8 mouse cellular contexts compared by ENCODE assay signal in genomic region chr16:30873493-30874211, GRCm38 (mm10).
DNase-seq lines count a peak whose midpoint lies in the region; ATAC-seq and TF ChIP-seq lines count a peak whose summit lies in the region.

No protein-coding gene starts in this region.

- peak; percentile 71 for TF ChIP-seq POLR2A in CH12.LX (IDR thresholded peaks at IDR 0.05; ENCODE audit: low read depth, low read length)

- in situ Hi-C loops in CH12.LX (cut with MboI; ENCODE audit: low pct_ligation_motif_present, low pct_unique_long_range_greater_than_20kb, low sequenced_read_pairs) = no loop called here

- H3K27ac ChIP-seq in CH12.LX (ENCODE audit: insufficient read depth, low read depth) = peak overlapping the region; percentile 70
- H3K27ac ChIP-seq in brown adipose tissue, adult 24 weeks (replicated peaks; ENCODE audit: low read depth, low read length) = peak overlapping the region; percentile 59
- H3K27ac ChIP-seq in hindbrain, embryonic 15.5 days (replicated peaks) = peak overlapping the region; percentile 59
- no peak overlapping the region for H3K27ac ChIP-seq in liver, embryonic 14.5 days
- H3K27ac ChIP-seq in left cerebral cortex, adult 2 months = no peak overlapping the region

- DNase-seq in CH12.LX (ENCODE audit: extremely low read depth) = peak; percentile 72
- DNase-seq in gastrocnemius, postnatal 25 days = peak; percentile 54
- DNase-seq in liver, embryonic 14.5 days (ENCODE audit: low read depth in 3 of 3, low spot score in 3 of 3) = no peak
- peak; percentile 79 for DNase-seq in retina, postnatal 1 day
- DNase-seq in left cerebral cortex, adult 2 months (ENCODE audit: extremely low spot score in 1 of 2, low spot score in 2 of 2) = no peak
- DNase-seq in adrenal gland, postnatal 4 days (ENCODE audit: low spot score in 2 of 2) = no peak

- dilution Hi-C loops in CH12.LX (cut with MboI; ENCODE audit: extremely low pct_ligation_motif_present, extremely low pct_unique_long_range_greater_than_20kb, low sequenced_read_pairs) = no loop called here

- intact Hi-C loops in left cerebral cortex, adult 2 months (cut with DNase I) = loop anchor here (5.0 kb wide), 1 partner anchor 276 kb away; the partner anchor contains the start of gene Fam43a

- no peaks in the 10 kb centered on the region for H3K27me3 ChIP-seq in CH12.LX (replicated peaks)
- no peaks in the 10 kb centered on the region for H3K27me3 ChIP-seq in hindbrain, embryonic 15.5 days
- H3K27me3 ChIP-seq in liver, embryonic 14.5 days (ENCODE audit: control insufficient read depth, insufficient read depth, low read length) = no peaks in the 10 kb centered on the region

- peak; percentile 75 for TF ChIP-seq EP300 in CH12.LX (IDR thresholded peaks at IDR 0.05; ENCODE audit: low read length)
- no peak for TF ChIP-seq EP300 in liver, embryonic 14.5 days (IDR thresholded peaks at IDR 0.05; ENCODE audit: low read depth)

- TF ChIP-seq RAD21 in CH12.LX (IDR thresholded peaks at IDR 0.05; ENCODE audit: low read depth, low read length) = no peak; the same call in 1 of the 2 replicates

- peak overlapping the region; percentile 38 for H3K4me2 ChIP-seq in CH12.LX (ENCODE audit: insufficient read depth, low read depth, poor library complexity, severe bottlenecking)
- peak overlapping the region; percentile 32 for H3K4me2 ChIP-seq in hindbrain, embryonic 15.5 days
- peak overlapping the region; percentile 32 for H3K4me2 ChIP-seq in liver, embryonic 14.5 days (ENCODE audit: low read depth)

- peaks cover 17 to 55% of the 10 kb centered on the region in 2 experiments for H3K4me1 ChIP-seq in CH12.LX (ENCODE audit: control insufficient read depth in 1 of 2, insufficient read depth in 2 of 2)
- peaks cover 27% of the 10 kb centered on the region for H3K4me1 ChIP-seq in brown adipose tissue, adult 24 weeks (ENCODE audit: control insufficient read depth, insufficient read depth, insufficient read length, low read length)
- peaks cover 16% of the 10 kb centered on the region for H3K4me1 ChIP-seq in hindbrain, embryonic 15.5 days (replicated peaks)
- H3K4me1 ChIP-seq in liver, embryonic 14.5 days (replicated peaks; ENCODE audit: control insufficient read depth in 2 of 2, insufficient read depth in 2 of 2, low read length in 1 of 2) = peaks cover 0 to 13% of the 10 kb centered on the region in 2 experiments; a peak in 3 of 4 replicates

- ATAC-seq in hindbrain, embryonic 15.5 days (ENCODE audit: low FRiP score, low read depth) = peak; percentile 76
- ATAC-seq in liver, embryonic 14.5 days (ENCODE audit: insufficient read depth) = no peak

- H3K9me3 ChIP-seq in CH12.LX (replicated peaks; ENCODE audit: low read length) = no peaks in the 10 kb centered on the region
- no peaks in the 10 kb centered on the region for H3K9me3 ChIP-seq in hindbrain, embryonic 15.5 days
- H3K9me3 ChIP-seq in liver, embryonic 14.5 days (ENCODE audit: control insufficient read depth, low read length) = no peaks in the 10 kb centered on the region

- H3K4me3 ChIP-seq in CH12.LX (replicated peaks in 1 of 3; ENCODE audit: low read depth in 2 of 3, low read length in 2 of 3, poor library complexity in 1 of 3) = peak overlapping the region; percentile 7 to 26 (median 13)
- no peak overlapping the region for H3K4me3 ChIP-seq in brown adipose tissue, adult 24 weeks (ENCODE audit: insufficient read depth, low read depth, low read length)
- H3K4me3 ChIP-seq in hindbrain, embryonic 15.5 days = no peak overlapping the region
- H3K4me3 ChIP-seq in liver, embryonic 14.5 days (ENCODE audit: insufficient read depth in 1 of 2, low read depth in 2 of 2, low read length in 2 of 2) = no peak overlapping the region
- no peak overlapping the region for H3K4me3 ChIP-seq in left cerebral cortex, adult 2 months

- peak overlapping the region; percentile 33 for H3K9ac ChIP-seq in CH12.LX (ENCODE audit: insufficient read depth, low read depth)
- no peak overlapping the region for H3K9ac ChIP-seq in hindbrain, embryonic 15.5 days
- no peak overlapping the region for H3K9ac ChIP-seq in liver, embryonic 14.5 days (replicated peaks)

- H3K79me2 ChIP-seq in CH12.LX (replicated peaks; ENCODE audit: control insufficient read depth, extremely low read depth, insufficient read depth, poor library complexity, severe bottlenecking) = no peaks in the 10 kb centered on the region

- TF ChIP-seq CTCF in CH12.LX (conservative IDR thresholded peaks at IDR 0.05 in 1 of 2, IDR thresholded peaks at IDR 0.05 in 1 of 2; ENCODE audit: low read depth in 2 of 2, low read length in 2 of 2) = no peak
- TF ChIP-seq CTCF in liver, embryonic 14.5 days (IDR thresholded peaks at IDR 0.05; ENCODE audit: low read depth) = no peak
- TF ChIP-seq CTCF in left cerebral cortex, adult 2 months (IDR thresholded peaks at IDR 0.05) = no peak

- 23% methylated on average over 26 of the region's 26 CpGs for WGBS in hindbrain, embryonic 15.5 days
- 34% methylated on average over 26 of the region's 26 CpGs for WGBS in liver, embryonic 14.5 days (ENCODE audit: insufficient replicate concordance)

- H3K36me3 ChIP-seq in CH12.LX (replicated peaks in 1 of 2; ENCODE audit: control insufficient read depth in 1 of 2, insufficient read depth in 1 of 2, low read length in 1 of 2) = no peaks in the 10 kb centered on the region
- no peaks in the 10 kb centered on the region for H3K36me3 ChIP-seq in hindbrain, embryonic 15.5 days
- no peaks in the 10 kb centered on the region for H3K36me3 ChIP-seq in liver, embryonic 14.5 days (replicated peaks; ENCODE audit: control insufficient read depth, insufficient read depth, low read depth)

TF ChIP-seq in CH12.LX, 34 proteins besides CTCF, POLR2A, EP300 and RAD21:
- no peak; the same call in 1 of the 2 replicates for TF ChIP-seq MAZ (IDR thresholded peaks at IDR 0.05; ENCODE audit: low read depth, low read length)
- TF ChIP-seq MXI1 (IDR thresholded peaks at IDR 0.05; ENCODE audit: low read depth, low read length) = no peak
- no peak for TF ChIP-seq POLR2AphosphoS2 (IDR thresholded peaks at IDR 0.05; ENCODE audit: low read depth, low read length)
- peak; percentile 56; the same call in 1 of the 2 replicates for TF ChIP-seq MEF2A (IDR thresholded peaks at IDR 0.05; ENCODE audit: borderline replicate concordance, low read depth, low read length)
- TF ChIP-seq TCF12 (IDR thresholded peaks at IDR 0.05; ENCODE audit: low read depth, low read length) = peak; percentile 78; the same call in 1 of the 2 replicates
- no peak for TF ChIP-seq JUN (IDR thresholded peaks at IDR 0.05; ENCODE audit: insufficient read depth, low read depth, low read length)
- peak; percentile 55; the same call in 1 of the 2 replicates for TF ChIP-seq HCFC1 (IDR thresholded peaks at IDR 0.05; ENCODE audit: low read depth, low read length)
- no peak for TF ChIP-seq GABPA (IDR thresholded peaks at IDR 0.05; ENCODE audit: insufficient replicate concordance, low read depth, low read length)
- no peak for TF ChIP-seq PAX5 (IDR thresholded peaks at IDR 0.05; ENCODE audit: low read length)
- TF ChIP-seq E2F4 (IDR thresholded peaks at IDR 0.05; ENCODE audit: insufficient replicate concordance, low read depth, low read length) = no peak
- no peak for TF ChIP-seq BHLHE40 (IDR thresholded peaks at IDR 0.05; ENCODE audit: low read depth, low read length)
- peak; percentile 80 for TF ChIP-seq ELF1 (IDR thresholded peaks at IDR 0.05; ENCODE audit: low read depth, low read length)
- TF ChIP-seq TBP (conservative IDR thresholded peaks at IDR 0.05; ENCODE audit: low read depth, low read length) = peak; percentile 71; the same call in 1 of the 2 replicates
- TF ChIP-seq ETS1 (conservative IDR thresholded peaks at IDR 0.05; ENCODE audit: low read depth, low read length) = peak; percentile 51; the same call in 1 of the 2 replicates
- no peak for TF ChIP-seq NRF1 (IDR thresholded peaks at IDR 0.05; ENCODE audit: low read depth, low read length)
- TF ChIP-seq CHD2 (IDR thresholded peaks at IDR 0.05; ENCODE audit: low read length) = no peak
- no peak; the same call in 1 of the 2 replicates for TF ChIP-seq NELFE (IDR thresholded peaks at IDR 0.05; ENCODE audit: low read depth, low read length)
- TF ChIP-seq MAX (IDR thresholded peaks at IDR 0.05; ENCODE audit: low read length) = peak; percentile 44; the same call in 1 of the 2 replicates
- peak; percentile 17 for TF ChIP-seq SMC3 (IDR thresholded peaks at IDR 0.05; ENCODE audit: low read depth, low read length)
- TF ChIP-seq CHD1 (IDR thresholded peaks at IDR 0.05; ENCODE audit: low read depth, low read length) = 0 out of 2 replicates have a peak, but pooled peaks have one; percentile 32
- TF ChIP-seq USF1 (IDR thresholded peaks at IDR 0.05; ENCODE audit: low read depth, low read length) = no peak
- no peak for TF ChIP-seq ZNF384 (IDR thresholded peaks at IDR 0.05; ENCODE audit: low read depth, low read length)
- TF ChIP-seq SIN3A (IDR thresholded peaks at IDR 0.05; ENCODE audit: low read length) = peak; percentile 43; the same call in 1 of the 2 replicates
- no peak for TF ChIP-seq ZKSCAN1 (IDR thresholded peaks at IDR 0.05; ENCODE audit: borderline replicate concordance, low read depth, low read length)
- TF ChIP-seq MAFK (IDR thresholded peaks at IDR 0.05; ENCODE audit: insufficient replicate concordance, low read length) = 0 out of 2 replicates have a peak, but pooled peaks have one; percentile 27
- no peak for TF ChIP-seq RCOR1 (conservative IDR thresholded peaks at IDR 0.05; ENCODE audit: low read depth, low read length)
- peak; percentile 26; the same call in 1 of the 2 replicates for TF ChIP-seq ZMIZ1 (IDR thresholded peaks at IDR 0.05; ENCODE audit: low read depth, low read length)
- no peak for TF ChIP-seq KAT2A (IDR thresholded peaks at IDR 0.05; ENCODE audit: insufficient replicate concordance, low read length)
- TF ChIP-seq USF2 (conservative IDR thresholded peaks at IDR 0.05; ENCODE audit: low read depth, low read length) = no peak
- TF ChIP-seq JUND (conservative IDR thresholded peaks at IDR 0.05; ENCODE audit: low read depth, low read length) = no peak
- no peak for TF ChIP-seq ZC3H11A (IDR thresholded peaks at IDR 0.05; ENCODE audit: low read depth, low read length)
- TF ChIP-seq MYC (IDR thresholded peaks at IDR 0.05; ENCODE audit: low read depth, low read length) = 0 out of 2 replicates have a peak, but pooled peaks have one; percentile 34
- no peak for TF ChIP-seq UBTF (IDR thresholded peaks at IDR 0.05; ENCODE audit: low read depth, low read length)
- TF ChIP-seq IRF4 (IDR thresholded peaks at IDR 0.05; ENCODE audit: low read depth, low read length) = peak; percentile 80

Comparison
In these comparisons a context has a peak if more than half of its experiments do, and no peak if none do; other contexts are left out.
1. DNase-seq: peak in CH12.LX (single experiment), gastrocnemius, postnatal 25 days (single experiment) and retina, postnatal 1 day (single experiment); none in liver, embryonic 14.5 days (0 of 3), left cerebral cortex, adult 2 months (0 of 2) and adrenal gland, postnatal 4 days (0 of 2).
2. H3K27ac ChIP-seq: peak in CH12.LX (single experiment), brown adipose tissue, adult 24 weeks (single experiment) and hindbrain, embryonic 15.5 days (single experiment); none in liver, embryonic 14.5 days (single experiment) and left cerebral cortex, adult 2 months (single experiment).
3. H3K4me3 ChIP-seq: peak in CH12.LX (3 of 3); none in brown adipose tissue, adult 24 weeks (single experiment), hindbrain, embryonic 15.5 days (single experiment), liver, embryonic 14.5 days (0 of 2) and left cerebral cortex, adult 2 months (single experiment).
4. Peak in every context shown above with its lines, with median percentiles within 50 percentile points of each other: H3K4me2 ChIP-seq.